Mouse (Mus musculus): Measurements from ENCODE around the gene Nol3. TPM values are rescaled to one million over a fixed set of nuclear protein-coding genes. Genes with fewer than 3 reads are reported as not detected.
A peak's percentile ranks its signal among the peaks of the same experiment; 100 is the strongest.

The Nol3 gene
- total and polyA plus RNA-seq, 3 experiments, result 0.63 to 0.89 TPM; not detected in 1

GRCm38 (mm10) chr8:105303874-105304273 lies 27.9 kb downstream of the Nol3 start:
- Histone ChIP-seq H3K4me1 (ENCODE audit: control insufficient read depth in 1 of 2, insufficient read depth in 2 of 2, low read length in 2 of 2) (peaks cover 9 to 39% of the 10 kb centered on the region in 2 experiments), H3K27ac (ENCODE audit: control insufficient read depth, low read depth, low read length) (peak overlapping the region; percentile 12; the same call in 1 of the 2 replicates), H3K27me3 (ENCODE audit: control insufficient read depth in 1 of 2, insufficient read depth in 2 of 2, low read length in 2 of 2) (no peaks in the 10 kb centered on the region), H3K9ac (ENCODE audit: control insufficient read depth, low read depth, low read length, poor library complexity, severe bottlenecking) (no peak overlapping the region), H3K36me3 (ENCODE audit: control insufficient read depth in 1 of 2, insufficient read depth in 2 of 2, low read length in 2 of 2) (peaks cover 18 to 47% of the 10 kb centered on the region in 2 experiments), H3K4me3 (ENCODE audit: control insufficient read depth in 1 of 2, insufficient read depth in 1 of 2, low read depth in 2 of 2, low read length in 2 of 2) (no peak overlapping the region), H3K79me2 (ENCODE audit: control insufficient read depth, insufficient read depth, low read length, poor library complexity) (peaks cover 20% of the 10 kb centered on the region), H3K9me3 (replicated peaks; ENCODE audit: insufficient read depth, low read length) (no peaks in the 10 kb centered on the region)
- TF ChIP-seq ZC3H11A (IDR thresholded peaks at IDR 0.05; ENCODE audit: low read depth, low read length), result no peak
- TF ChIP-seq MEF2A (IDR thresholded peaks at IDR 0.05; ENCODE audit: extremely low read depth, insufficient replicate concordance, low read depth, low read length, poor library complexity, severe bottlenecking), result no peak
- no peak for TF ChIP-seq ELF1 (IDR thresholded peaks at IDR 0.05; ENCODE audit: low read depth, low read length)
- TF ChIP-seq MAFK (IDR thresholded peaks at IDR 0.05; ENCODE audit: borderline replicate concordance, low read depth, low read length), result no peak
- no peak for TF ChIP-seq ZNF384 (IDR thresholded peaks at IDR 0.05; ENCODE audit: low read depth, low read length)
- TF ChIP-seq MXI1 (IDR thresholded peaks at IDR 0.05; ENCODE audit: low read depth, low read length), result no peak
- TF ChIP-seq NRF1 (IDR thresholded peaks at IDR 0.05; ENCODE audit: insufficient read depth, low read depth, low read length, poor library complexity, severe bottlenecking), result no peak
- TF ChIP-seq GABPA (IDR thresholded peaks at IDR 0.05; ENCODE audit: low read depth, low read length), result no peak
- DNase-seq (ENCODE audit: low read depth, low spot score), result no peak

GRCm38 (mm10) chr8:105304325-105305210 lies 28.6 kb downstream of the Nol3 start:
- H3K27me3 ChIP-seq (ENCODE audit: control insufficient read depth in 1 of 2, insufficient read depth in 2 of 2, low read length in 2 of 2), result no peaks in the 10 kb centered on the region
- H3K4me3 ChIP-seq (ENCODE audit: control insufficient read depth in 1 of 2, insufficient read depth in 1 of 2, low read depth in 2 of 2, low read length in 2 of 2), result no peak overlapping the region
- H3K79me2 ChIP-seq (ENCODE audit: control insufficient read depth, insufficient read depth, low read length, poor library complexity), result peaks cover 14% of the 10 kb centered on the region
- no peak for TF ChIP-seq NELFE (IDR thresholded peaks at IDR 0.05; ENCODE audit: low read depth, low read length)
- no peak for TF ChIP-seq JUND (IDR thresholded peaks at IDR 0.05; ENCODE audit: low read depth, low read length)
- TF ChIP-seq ETS1 (IDR thresholded peaks at IDR 0.05; ENCODE audit: low read depth, low read length), result peak; percentile 67
- TF ChIP-seq POLR2AphosphoS5 (IDR thresholded peaks at IDR 0.05; ENCODE audit: borderline replicate concordance, low read depth, low read length), result 0 out of 2 replicates have a peak, but pooled peaks have one; percentile 33
- TF ChIP-seq ZMIZ1 (IDR thresholded peaks at IDR 0.05; ENCODE audit: low read depth, low read length), result peak; percentile 15; the same call in 1 of the 2 replicates
- peak; percentile 83; the same call in 1 of the 2 replicates for TF ChIP-seq POLR2AphosphoS2 (IDR thresholded peaks at IDR 0.05; ENCODE audit: low read length)
- peak in 1 of 2 experiments; percentile 27; a peak in 1 of 4 replicates for TF ChIP-seq POLR2A (IDR thresholded peaks at IDR 0.05; ENCODE audit: control insufficient read depth in 1 of 2, insufficient read depth in 1 of 2, low read depth in 1 of 2, low read length in 2 of 2, poor library complexity in 1 of 2)
- peak; percentile 49; the same call in 1 of the 2 replicates for TF ChIP-seq MAFK (IDR thresholded peaks at IDR 0.05; ENCODE audit: borderline replicate concordance, low read depth, low read length)
- peak; percentile 68 for TF ChIP-seq TCF12 (IDR thresholded peaks at IDR 0.05; ENCODE audit: low read depth, low read length)
- no peak for TF ChIP-seq KAT2A (conservative IDR thresholded peaks at IDR 0.05; ENCODE audit: low read depth, low read length)
- TF ChIP-seq HCFC1 (IDR thresholded peaks at IDR 0.05; ENCODE audit: low read depth, low read length), result no peak
- TF ChIP-seq TBP (IDR thresholded peaks at IDR 0.05; ENCODE audit: low read depth, low read length), result 0 out of 2 replicates have a peak, but pooled peaks have one; percentile 11
- TF ChIP-seq MAZ (IDR thresholded peaks at IDR 0.05; ENCODE audit: low read depth, low read length), result peak; percentile 58; the same call in 1 of the 2 replicates
- TF ChIP-seq SIN3A (IDR thresholded peaks at IDR 0.05; ENCODE audit: low read length), result no peak; the same call in 1 of the 2 replicates
- TF ChIP-seq CHD2 (IDR thresholded peaks at IDR 0.05; ENCODE audit: low read length), result 0 out of 2 replicates have a peak, but pooled peaks have one; percentile 32
- no peak for TF ChIP-seq MEF2A (IDR thresholded peaks at IDR 0.05; ENCODE audit: extremely low read depth, insufficient replicate concordance, low read depth, low read length, poor library complexity, severe bottlenecking)
- peak in 1 of 2 experiments; percentile 6; a peak in 1 of 4 replicates for TF ChIP-seq EP300 (IDR thresholded peaks at IDR 0.05; ENCODE audit: low read depth in 1 of 2, low read length in 2 of 2)
- DNase-seq (ENCODE audit: low read depth, low spot score), result peak; percentile 84
- peak overlapping the region; percentile 34 for H3K27ac ChIP-seq (ENCODE audit: control insufficient read depth, low read depth, low read length)
- peaks cover 7 to 37% of the 10 kb centered on the region in 2 experiments for H3K4me1 ChIP-seq (ENCODE audit: control insufficient read depth in 1 of 2, insufficient read depth in 2 of 2, low read length in 2 of 2)
- H3K9ac ChIP-seq (ENCODE audit: control insufficient read depth, low read depth, low read length, poor library complexity, severe bottlenecking), result no peak overlapping the region
- peaks cover 18 to 41% of the 10 kb centered on the region in 2 experiments for H3K36me3 ChIP-seq (ENCODE audit: control insufficient read depth in 1 of 2, insufficient read depth in 2 of 2, low read length in 2 of 2)
- H3K9me3 ChIP-seq (replicated peaks; ENCODE audit: insufficient read depth, low read length), result no peaks in the 10 kb centered on the region
